Mouse (Mus musculus) mammary gland, adult 2 months (tissue): ENCODE results near the gene Tacr3. TPM values are rescaled to one million over a fixed set of nuclear protein-coding genes. Genes with fewer than 3 reads are reported as not detected.

Source experiments
- polyA plus RNA-seq: library from polyadenylated mRNA; depleted of rRNA; stranded (reverse); fragments of >200 nt; gene quantifications from 2 replicates; pipeline ENCODE4 v1.2.3, GENCODE M21; 2012; ENCODE audit warnings: low replicate concordance; rRNA removed

The Tacr3 gene
- polyA plus RNA-seq, result 0.04 and 0.06 TPM in 2 replicates

DNA sequence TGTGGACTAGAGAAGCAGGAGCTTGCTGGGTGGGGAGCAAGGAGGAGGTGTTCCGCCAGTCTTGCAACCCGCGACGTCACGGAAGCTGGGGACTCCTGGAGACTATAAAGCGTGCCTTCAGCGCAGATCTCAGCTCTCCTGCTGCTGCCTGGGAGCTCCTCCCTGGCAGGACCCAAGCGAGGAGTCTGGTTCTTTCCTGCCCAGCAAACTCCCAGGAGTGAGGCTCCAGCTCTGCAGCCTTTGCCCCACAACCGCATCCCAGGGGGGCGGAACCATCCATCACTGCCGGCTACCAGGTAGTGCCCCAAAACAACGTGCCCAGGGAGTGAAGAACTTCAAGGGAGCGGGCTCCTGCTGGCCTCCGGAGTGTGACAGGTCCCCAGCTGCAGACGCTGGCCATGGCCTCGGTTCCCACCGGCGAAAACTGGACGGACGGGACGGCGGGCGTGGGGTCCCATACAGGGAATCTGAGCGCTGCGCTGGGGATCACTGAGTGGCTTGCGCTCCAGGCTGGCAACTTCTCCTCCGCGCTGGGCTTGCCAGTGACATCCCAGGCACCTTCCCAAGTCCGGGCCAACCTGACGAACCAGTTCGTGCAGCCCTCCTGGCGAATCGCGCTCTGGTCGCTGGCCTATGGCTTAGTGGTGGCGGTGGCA lies at the start of gene Tacr3:
Tacr3 (plus strand) TSS at position 133 of the 656 bp plus-strand sequence.

